Mouse (Mus musculus): ENCODE results near the gene Pip5k1b.

GRCm38 (mm10) chr19:24550016-24550415 is 5.7 kb downstream of the Pip5k1b start:
- TF ChIP-seq POLR2A (IDR thresholded peaks at IDR 0.05; ENCODE audit: low read depth, low read length) (no peak), CTCF (IDR thresholded peaks at IDR 0.05; ENCODE audit: extremely low read depth, insufficient read length, insufficient replicate concordance, low read depth, low read length) (no peak)

All from small intestine, adult 2 months (tissue).